Mouse (Mus musculus) limb, embryonic 11.5 days (tissue): ENCODE results near the gene Bpifa1. TPM values are rescaled to one million over a fixed set of nuclear protein-coding genes. Genes with fewer than 3 reads are reported as not detected.

ENCODE experiments used
- ATAC-seq: fragments of 200-750 bp; cut with Nextera tagmentation; 2 replicates; pipeline ENCODE4 v1.8.0; 2017; ENCODE audit warnings: low read depth; ENCODE audit not compliant: insufficient number of reproducible peaks, low FRiP score, low TSS enrichment
- DNase-seq: peaks from one replicate; pipeline ENCODE4 v3.0.0-alpha.2; 2015; ENCODE audit warnings: low spot score
- H3K27ac ChIP-seq: fragments of 300-500 bp; sonication (generic); replicated peaks from 2 replicates; pipeline ENCODE4 v1.5.1; 2014; ENCODE audit warnings: low read depth, mild to moderate bottlenecking, low read length
- H3K27me3 ChIP-seq: fragments of 300-500 bp; sonication (generic); 2 replicates; pipeline ENCODE4 v1.6.1; 2014; ENCODE audit warnings: mild to moderate bottlenecking, low read length, mixed read lengths; ENCODE audit not compliant: control insufficient read depth, insufficient read depth
- H3K36me3 ChIP-seq: fragments of 300-500 bp; sonication (generic); 2 replicates; pipeline ENCODE4 v1.6.1; 2014; ENCODE audit warnings: mild to moderate bottlenecking, low read length, moderate library complexity, mixed read lengths; ENCODE audit not compliant: control insufficient read depth, insufficient read depth
- H3K4me1 ChIP-seq: fragments of 300-500 bp; sonication (generic); 2 replicates; pipeline ENCODE4 v1.6.1; 2014; ENCODE audit warnings: low read length, mixed read lengths; ENCODE audit not compliant: control insufficient read depth, insufficient read depth
- H3K4me2 ChIP-seq: fragments of 300-500 bp; sonication (generic); 2 replicates; pipeline ENCODE4 v1.6.1; 2014; ENCODE audit warnings: low read depth, mild to moderate bottlenecking, moderate library complexity; ENCODE audit not compliant: severe bottlenecking
- H3K4me3 ChIP-seq: fragments of 300-500 bp; sonication (generic); 2 replicates; pipeline ENCODE4 v1.5.1; 2014; ENCODE audit warnings: low read depth, low read length
- H3K9ac ChIP-seq: fragments of 300-500 bp; sonication (generic); 2 replicates; pipeline ENCODE4 v1.6.1; 2014; ENCODE audit warnings: mild to moderate bottlenecking, low read length
- H3K9me3 ChIP-seq: fragments of 300-500 bp; sonication (generic); 2 replicates; pipeline ENCODE4 v1.6.1; 2016; ENCODE audit warnings: low read length; ENCODE audit not compliant: control insufficient read depth
- WGBS: fragments of 180-500 bp; shearing (Covaris S2); extraction: QIAGEN DNeasy Blood & Tissue Kit; methylation state at CpG from one replicate; pipeline ENCODE4 v1.1.7; 2014; 5-methylcytosine and 5-hydroxymethylcytosine counted together
- polyA plus RNA-seq: library from polyadenylated mRNA; unstranded; fragments of >200 nt; fragmentation: Nextera tagmentation; extraction: Ambion mirVana; gene quantifications from 2 replicates; pipeline ENCODE4 v1.2.1, GENCODE M21; 2014

The Bpifa1 gene
- not detected in 2 replicates for polyA plus RNA-seq

DNA sequence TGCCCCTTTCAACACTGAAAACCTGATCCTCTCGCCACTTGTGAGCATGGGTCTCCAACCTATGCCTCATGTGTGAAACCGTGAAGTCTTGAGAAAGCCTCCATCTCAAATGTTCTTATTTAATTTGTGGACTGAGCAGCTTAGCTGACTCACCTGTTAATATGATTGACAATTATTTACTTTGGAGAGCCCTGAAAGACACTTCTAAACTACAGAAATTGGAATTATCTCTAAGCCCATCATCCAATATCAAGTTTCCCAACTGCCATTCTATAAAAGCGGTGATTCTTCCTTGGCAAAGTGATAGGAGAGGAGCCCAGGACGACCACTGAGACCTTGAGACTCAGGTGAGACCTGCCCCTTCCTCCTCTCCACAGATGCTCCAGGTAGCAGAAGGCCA, at the start of gene Bpifa1:
Bpifa1 (plus strand) TSS at position 301 of the 400 bp plus-strand sequence.
- Histone ChIP-seq H3K27me3 (no peaks in the 10 kb centered on the region), H3K27ac (no peak within 1 kb of the TSS), H3K36me3 (no peaks in the 10 kb centered on the region), H3K4me3 (no peak within 1 kb of the TSS), H3K4me1 (no peaks in the 10 kb centered on the region), H3K4me2 (no peak within 1 kb of the TSS), H3K9ac (no peak within 1 kb of the TSS), H3K9me3 (no peaks in the 10 kb centered on the region)
- DNase-seq = peak; percentile 3
- ATAC-seq = no peak
- WGBS = 85% methylated on average over 4 of the region's 4 CpGs

- H3K4me3 ChIP-seq = no peak overlapping the region
- DNase-seq (no peak), ATAC-seq (no peak)
- no peak overlapping the region for H3K27ac ChIP-seq
- no peaks in the 10 kb centered on the region for H3K9me3 ChIP-seq
- H3K27me3 ChIP-seq = no peaks in the 10 kb centered on the region
- no peaks in the 10 kb centered on the region for H3K36me3 ChIP-seq
- no peaks in the 10 kb centered on the region for H3K4me1 ChIP-seq
- H3K9ac ChIP-seq = no peak overlapping the region
- H3K4me2 ChIP-seq = no peak overlapping the region
- 36% methylated on average over 1 of the region's 1 CpGs for WGBS
Measured at GRCm38 (mm10) chr2:154097734-154098133, 44.9 kb upstream of the Bpifa1 start.

- Histone ChIP-seq H3K4me1 (no peaks in the 10 kb centered on the region), H3K27me3 (no peaks in the 10 kb centered on the region), H3K27ac (no peak overlapping the region), H3K4me2 (no peak overlapping the region), H3K9me3 (no peaks in the 10 kb centered on the region), H3K36me3 (no peaks in the 10 kb centered on the region), H3K9ac (no peak overlapping the region), H3K4me3 (no peak overlapping the region)
- WGBS = 86% methylated on average over 3 of the region's 3 CpGs
- no peak for ATAC-seq
- no peak for DNase-seq
Measured at GRCm38 (mm10) chr2:154117381-154117780, 25.3 kb upstream of the Bpifa1 start.

- H3K36me3 ChIP-seq = no peaks in the 10 kb centered on the region
- H3K9me3 ChIP-seq = no peaks in the 10 kb centered on the region
- H3K4me2 ChIP-seq = no peak within 1 kb of the TSS
- no peaks in the 10 kb centered on the region for H3K4me1 ChIP-seq
- ATAC-seq (no peak), DNase-seq (no peak)
- H3K9ac ChIP-seq = no peak within 1 kb of the TSS
- H3K27ac ChIP-seq = no peak within 1 kb of the TSS
- no peak within 1 kb of the TSS for H3K4me3 ChIP-seq
- no peaks in the 10 kb centered on the region for H3K27me3 ChIP-seq
- WGBS = 66% methylated on average over 2 of the region's 2 CpGs
Measured at GRCm38 (mm10) chr2:154130120-154130519, 12.6 kb upstream of the Bpifa1 start, which contains the start of gene Bpifa3. Bpifa3 (plus strand) TSS chr2:154130336.

GRCm38 (mm10) chr2:154143735-154144134, 1.1 kb downstream of the Bpifa1 start:
- Histone ChIP-seq H3K9ac (no peak overlapping the region), H3K27me3 (no peaks in the 10 kb centered on the region), H3K36me3 (no peaks in the 10 kb centered on the region), H3K27ac (no peak overlapping the region), H3K4me1 (no peaks in the 10 kb centered on the region), H3K4me2 (no peak overlapping the region), H3K9me3 (no peaks in the 10 kb centered on the region), H3K4me3 (no peak overlapping the region)
- WGBS = 84% methylated on average over 3 of the region's 3 CpGs
- no peak for DNase-seq
- no peak for ATAC-seq

- ATAC-seq = no peak
- no peak overlapping the region for H3K27ac ChIP-seq
- DNase-seq = no peak
Measured at GRCm38 (mm10) chr2:154147496-154147895, 4.8 kb downstream of the Bpifa1 start.

GRCm38 (mm10) chr2:154158433-154158832, 15.8 kb downstream of the Bpifa1 start:
- WGBS = 32% methylated on average over 3 of the region's 3 CpGs
- H3K9ac ChIP-seq = no peak overlapping the region
- no peak overlapping the region for H3K4me2 ChIP-seq
- H3K27ac ChIP-seq = no peak overlapping the region
- H3K4me1 ChIP-seq = no peaks in the 10 kb centered on the region
- H3K4me3 ChIP-seq = no peak overlapping the region
- H3K36me3 ChIP-seq = no peaks in the 10 kb centered on the region
- ATAC-seq (no peak), DNase-seq (peak; percentile 72)
- H3K27me3 ChIP-seq = no peaks in the 10 kb centered on the region
- H3K9me3 ChIP-seq = no peaks in the 10 kb centered on the region

More at GRCm38 (mm10) chr2:154147496-154147895, 4.8 kb downstream of the Bpifa1 start:
- 74% methylated on average over 4 of the region's 4 CpGs for WGBS
- Histone ChIP-seq H3K4me3 (no peak overlapping the region), H3K27me3 (no peaks in the 10 kb centered on the region), H3K36me3 (no peaks in the 10 kb centered on the region), H3K9ac (no peak overlapping the region), H3K4me2 (no peak overlapping the region), H3K9me3 (no peaks in the 10 kb centered on the region), H3K4me1 (no peaks in the 10 kb centered on the region)

DNA sequence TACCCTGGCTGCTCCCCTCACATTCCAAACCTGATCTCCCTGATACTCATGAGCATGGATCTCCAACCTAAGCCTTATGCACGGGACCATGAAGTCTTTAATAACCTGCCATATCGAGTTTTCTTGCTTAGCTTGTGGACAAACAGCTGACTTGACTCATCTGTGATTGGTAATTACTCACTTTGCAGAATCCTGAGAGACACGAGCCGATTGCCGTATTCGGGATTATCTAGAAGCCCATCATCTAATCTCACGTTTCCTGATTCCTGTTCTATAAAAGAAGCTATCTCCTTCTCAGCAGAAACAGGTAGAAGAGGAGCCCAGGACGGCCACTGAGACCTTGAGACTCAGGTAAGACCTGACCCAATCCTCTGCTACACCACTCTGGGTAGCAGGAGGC, 19.6 kb downstream of the Bpifa1 start, which contains the start of gene Bpifa5:
Bpifa5 (plus strand) TSS at position 301 of the 400 bp plus-strand sequence.
- no peaks in the 10 kb centered on the region for H3K9me3 ChIP-seq
- no peak within 1 kb of the TSS for H3K9ac ChIP-seq
- no peak within 1 kb of the TSS for H3K4me3 ChIP-seq
- no peak for DNase-seq
- H3K27me3 ChIP-seq = no peaks in the 10 kb centered on the region
- H3K4me1 ChIP-seq = no peaks in the 10 kb centered on the region
- 77% methylated on average over 8 of the region's 8 CpGs for WGBS
- no peak for ATAC-seq
- no peak within 1 kb of the TSS for H3K27ac ChIP-seq
- H3K36me3 ChIP-seq = no peaks in the 10 kb centered on the region
- no peak within 1 kb of the TSS for H3K4me2 ChIP-seq

GRCm38 (mm10) chr2:154163306-154163705, 20.6 kb downstream of the Bpifa1 start:
- H3K4me2 ChIP-seq = no peak overlapping the region
- H3K27me3 ChIP-seq = no peaks in the 10 kb centered on the region
- no peaks in the 10 kb centered on the region for H3K4me1 ChIP-seq
- no peak overlapping the region for H3K4me3 ChIP-seq
- H3K9me3 ChIP-seq = no peaks in the 10 kb centered on the region
- H3K36me3 ChIP-seq = no peaks in the 10 kb centered on the region
- H3K27ac ChIP-seq = no peak overlapping the region
- DNase-seq (no peak), ATAC-seq (no peak)
- H3K9ac ChIP-seq = no peak overlapping the region
- whole genome bisulfite sequencing = 90% methylated on average over 5 of the region's 5 CpGs
